Mouse (Mus musculus) cerebellum, postnatal 14 days (tissue): ENCODE data around the gene Rplp1.

ENCODE experiments used
- DNase-seq, 2 experiments: peaks; one replicate each; pipeline ENCODE4 v3.0.0; 2021; ENCODE audit warnings: mixed read lengths in 2 of 2

Rplp1 gene

DNA sequence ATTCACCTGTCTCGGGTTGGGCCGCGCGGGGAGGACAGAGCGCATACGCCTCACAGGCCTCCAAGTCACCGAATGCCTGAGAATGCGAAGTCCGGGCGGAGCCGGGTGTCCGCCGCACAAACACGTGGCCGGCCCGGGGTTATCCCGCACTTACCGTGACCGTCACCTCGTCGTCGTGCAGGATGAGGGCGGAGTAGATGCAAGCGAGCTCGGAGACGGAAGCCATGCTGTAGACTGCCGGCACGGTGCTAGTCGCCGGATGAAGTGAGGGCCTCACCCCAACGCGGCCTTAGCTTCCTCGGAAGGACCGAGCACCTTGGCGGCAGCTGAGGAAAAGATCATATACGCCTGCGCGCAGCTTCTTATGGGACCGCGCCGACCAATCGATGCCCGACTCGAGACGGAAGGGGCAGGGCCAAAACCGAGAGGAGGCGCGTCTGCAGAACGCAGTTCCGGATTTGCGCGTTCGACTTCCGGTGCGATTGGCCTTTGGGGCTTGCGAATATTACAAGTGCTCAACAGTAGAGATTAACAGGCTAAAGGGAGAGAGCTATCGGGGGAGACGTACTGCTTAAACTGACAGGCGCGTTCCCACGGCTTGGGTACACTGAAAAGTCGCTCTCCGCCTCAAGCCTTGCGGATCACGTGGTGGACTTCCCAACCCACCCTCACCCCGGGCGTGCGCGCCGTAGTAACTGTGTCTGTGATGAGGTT is at the start of gene Rplp1:
TSS of gene Rplp1 (minus strand) at position 340 of the 714 bp plus-strand sequence.
- DNase-seq = peak; percentile 95 to 96

DNA sequence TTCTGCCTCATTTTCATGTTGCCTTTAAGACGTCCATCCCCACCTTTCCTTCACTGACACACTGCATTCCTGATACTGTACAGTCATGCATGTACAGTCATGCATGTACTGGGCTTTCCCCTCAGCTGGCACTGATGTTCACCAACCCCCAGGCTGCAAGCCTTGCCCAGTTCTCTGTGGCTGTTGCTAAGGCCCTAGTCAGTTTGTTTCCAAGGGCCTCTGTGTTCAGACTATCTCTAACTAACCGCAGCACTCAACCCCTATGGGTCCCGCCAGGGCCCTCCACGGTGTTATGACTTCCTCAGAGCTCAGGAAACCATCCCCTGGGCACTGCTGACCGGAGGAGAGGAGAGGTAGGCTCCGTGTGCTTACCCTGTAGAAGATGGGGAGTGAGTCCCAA is 49.0 kb upstream of the Rplp1 start:
- no peak for DNase-seq

- DNase-seq = no peak
Measured at GRCm38 (mm10) chr9:61961181-61961580, 46.8 kb upstream of the Rplp1 start.

DNA sequence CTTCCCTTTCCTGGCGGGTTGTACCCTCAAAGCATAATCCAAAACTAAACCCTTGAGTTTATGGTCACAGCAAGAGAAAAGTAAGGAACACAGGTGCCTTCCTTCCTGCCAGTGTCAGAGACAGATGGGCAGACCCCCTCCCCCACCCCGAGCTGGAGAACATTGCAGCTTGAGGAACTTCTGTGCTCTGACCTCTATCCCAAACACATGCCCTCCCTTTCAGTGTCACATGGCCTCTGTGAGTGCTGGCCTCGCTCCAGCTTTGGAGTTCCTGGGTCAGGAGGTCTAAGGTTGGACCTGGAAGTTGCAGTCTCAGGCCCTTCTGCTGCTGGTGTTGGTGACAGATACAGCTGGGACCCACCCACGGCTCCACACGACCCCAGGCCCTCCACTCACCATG is 46.4 kb upstream of the Rplp1 start:
- DNase-seq = peak in 1 of 2 experiments; percentile 44

- DNase-seq = no peak
Measured at GRCm38 (mm10) chr9:61959921-61960569, 45.7 kb upstream of the Rplp1 start.

- DNase-seq = no peak
Measured at GRCm38 (mm10) chr9:61954707-61955106, 40.4 kb upstream of the Rplp1 start.

- DNase-seq = no peak
Measured at GRCm38 (mm10) chr9:61952241-61952640, 37.9 kb upstream of the Rplp1 start.

GRCm38 (mm10) chr9:61947402-61948346 is 33.3 kb upstream of the Rplp1 start:
- DNase-seq = peak; percentile 86 to 87

- DNase-seq = peak; percentile 99 to 100
Measured at GRCm38 (mm10) chr9:61946623-61947401, 32.5 kb upstream of the Rplp1 start, which contains the start of gene Kif23. Gene Kif23 (minus strand): TSS chr9:61946774.

DNA sequence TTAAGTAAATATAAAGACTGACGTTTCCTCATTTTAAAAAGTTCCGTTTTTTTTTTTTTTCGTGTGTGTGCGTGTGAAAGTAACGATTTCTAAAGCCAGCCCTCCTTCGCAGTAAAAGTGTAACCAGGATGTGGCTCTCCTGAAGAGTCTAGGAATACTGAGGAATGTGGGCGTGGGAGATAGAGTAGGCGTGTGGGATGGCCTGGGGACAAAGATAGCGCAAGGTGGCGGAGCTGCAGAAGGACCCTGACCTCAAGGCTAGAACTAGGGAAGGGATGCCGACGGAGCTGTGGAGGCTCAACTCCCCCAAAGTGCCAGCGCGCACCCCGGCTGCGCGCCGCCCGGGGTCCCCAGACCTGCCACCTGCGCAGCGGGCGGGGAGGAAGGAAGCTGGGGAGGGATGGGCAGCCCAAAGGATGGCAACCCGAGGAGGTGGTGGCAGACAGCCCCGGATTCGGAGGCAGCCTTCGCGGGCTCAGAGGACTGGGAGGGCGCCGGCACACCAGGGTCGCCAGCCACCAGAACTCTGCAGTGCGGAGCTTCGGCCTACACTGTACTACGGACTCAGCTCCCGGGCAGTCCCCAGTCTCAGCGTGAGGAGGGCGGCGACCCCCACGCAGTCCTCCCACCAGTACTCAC is 31.8 kb upstream of the Rplp1 start:
- DNase-seq = no peak

DNA sequence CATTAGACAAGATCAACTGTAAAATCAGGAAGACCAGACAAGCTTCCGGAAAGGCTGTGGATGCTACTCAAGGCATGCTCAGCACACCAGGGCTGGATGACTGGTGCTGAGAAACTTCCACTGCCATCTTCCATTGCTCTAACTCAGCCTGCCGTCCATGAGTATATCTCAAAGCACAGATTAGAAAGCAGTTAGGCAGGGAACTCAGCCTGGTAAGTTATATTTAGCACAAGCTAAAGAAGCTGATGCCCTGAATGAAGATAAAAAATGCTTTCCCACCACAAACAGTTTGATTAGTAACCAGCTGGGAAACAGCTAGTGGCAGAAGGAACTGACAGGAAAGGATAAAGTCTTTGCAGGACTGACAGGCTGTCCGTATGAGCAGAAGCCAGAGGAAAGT is 26.7 kb upstream of the Rplp1 start:
- DNase-seq = no peak

DNA sequence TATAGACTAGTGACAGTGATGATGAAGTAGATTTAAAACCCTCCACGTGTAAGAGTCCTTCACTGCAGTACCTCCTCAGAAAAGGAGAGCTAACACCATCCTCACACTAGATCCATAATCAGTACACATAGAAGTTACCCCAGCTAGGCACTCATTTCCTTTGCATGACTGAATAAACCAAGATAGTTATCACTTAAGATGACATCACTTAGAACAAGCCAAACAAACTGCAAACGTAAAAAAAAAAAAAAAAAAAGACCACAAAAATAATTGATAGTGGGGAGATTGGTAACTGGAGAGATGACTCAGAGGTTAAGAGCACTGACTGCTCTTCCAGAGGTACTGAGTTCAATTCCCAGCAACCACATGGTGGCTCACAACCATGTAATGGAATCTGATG is 19.0 kb upstream of the Rplp1 start:
- no peak for DNase-seq

GRCm38 (mm10) chr9:61932009-61932408 is 17.7 kb upstream of the Rplp1 start:
- no peak for DNase-seq

GRCm38 (mm10) chr9:61925086-61925660 is 10.8 kb upstream of the Rplp1 start:
- no peak for DNase-seq

GRCm38 (mm10) chr9:61920331-61920730 is 6.0 kb upstream of the Rplp1 start:
- DNase-seq = no peak

DNA sequence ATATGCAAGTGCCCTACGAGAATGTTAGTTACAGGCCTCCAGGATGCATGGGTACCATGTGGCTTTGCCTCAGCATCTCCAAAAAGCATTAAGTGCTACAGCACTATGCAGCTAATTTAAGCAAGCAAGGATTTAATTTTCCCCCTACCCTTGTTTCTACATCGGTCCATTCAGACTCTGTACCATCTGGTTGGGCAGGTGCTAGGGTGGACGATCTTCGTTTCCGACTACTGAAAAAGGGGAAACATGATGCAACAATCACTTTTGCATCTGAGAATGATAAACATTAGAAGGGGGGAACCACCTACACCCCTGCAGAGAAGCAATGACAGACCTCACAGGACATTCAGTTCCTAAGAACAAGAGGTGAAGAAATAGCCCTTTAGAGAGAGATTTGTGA is 5.1 kb upstream of the Rplp1 start:
- no peak for DNase-seq

DNA sequence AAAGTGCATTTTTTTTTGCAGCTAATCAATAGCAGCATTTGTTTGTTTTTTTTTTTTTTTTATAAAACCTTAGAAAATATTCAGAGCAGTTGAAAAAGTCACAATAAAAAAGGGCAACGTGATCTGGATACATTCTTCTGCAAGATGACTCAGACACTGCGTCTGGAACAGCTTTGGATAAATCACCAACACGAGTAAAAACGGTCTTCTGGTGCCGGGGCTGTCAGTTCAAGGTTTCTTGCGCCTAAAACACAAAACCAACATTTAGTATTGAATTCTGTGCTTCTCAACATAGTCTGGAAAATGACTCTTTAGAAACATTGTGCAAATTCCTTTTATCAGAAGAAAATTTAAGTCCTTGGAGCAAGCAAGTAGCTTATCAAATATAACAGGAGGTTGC is 3.1 kb upstream of the Rplp1 start:
- no peak for DNase-seq

DNA sequence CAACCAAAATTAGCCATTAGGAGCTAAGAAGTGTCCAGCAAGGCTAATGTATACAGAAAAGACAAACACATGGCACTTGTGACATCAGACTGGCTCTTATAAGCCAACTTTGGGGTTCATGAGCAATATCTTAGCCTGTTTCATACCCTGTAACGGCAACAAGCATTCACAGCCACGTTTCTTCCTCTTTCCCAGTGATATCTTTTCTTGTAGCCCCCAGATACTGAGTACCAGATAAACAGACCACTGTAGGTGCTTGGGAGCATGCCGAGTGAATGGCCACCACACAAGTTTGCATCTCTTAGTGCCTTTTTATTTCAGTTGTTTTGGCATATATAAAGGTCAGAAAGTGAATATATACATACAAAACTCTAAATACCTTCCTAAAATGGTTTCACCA is 2.6 kb upstream of the Rplp1 start:
- no peak for DNase-seq

GRCm38 (mm10) chr9:61915393-61916005 is 1.2 kb upstream of the Rplp1 start:
- no peak for DNase-seq

GRCm38 (mm10) chr9:61914917-61915300 is 567 bp upstream of the Rplp1 start:
- DNase-seq = no peak
